Mouse (Mus musculus) limb, embryonic 13.5 days (tissue): ENCODE results near the gene Ilvbl. TPM values are rescaled to one million over a fixed set of nuclear protein-coding genes. Genes with fewer than 3 reads are reported as not detected.
A peak's percentile ranks its signal among the peaks of the same experiment; 100 is the strongest.

Source experiments
- ATAC-seq: fragments of 200-750 bp; cut with Nextera tagmentation; 2 replicates; pipeline ENCODE4 v1.8.0; 2017; ENCODE audit warnings: low read depth, moderate number of reproducible peaks, moderate TSS enrichment; ENCODE audit not compliant: low FRiP score
- H3K27ac ChIP-seq: fragments of 300-500 bp; sonication (generic); 2 replicates; pipeline ENCODE4 v1.5.1; 2015; ENCODE audit warnings: inconsistent platforms, mild to moderate bottlenecking, moderate library complexity
- H3K27me3 ChIP-seq: fragments of 300-500 bp; sonication (generic); 2 replicates; pipeline ENCODE4 v1.6.1; 2015; ENCODE audit warnings: mild to moderate bottlenecking, inconsistent platforms
- H3K36me3 ChIP-seq: fragments of 300-500 bp; sonication (generic); 2 replicates; pipeline ENCODE4 v1.6.1; 2015; ENCODE audit warnings: inconsistent platforms, mild to moderate bottlenecking, moderate library complexity
- H3K4me1 ChIP-seq: fragments of 300-500 bp; sonication (generic); 2 replicates; pipeline ENCODE4 v1.6.1; 2015; ENCODE audit warnings: inconsistent platforms
- H3K4me2 ChIP-seq: fragments of 300-500 bp; sonication (generic); replicated peaks from 2 replicates; pipeline ENCODE4 v1.6.1; 2015; ENCODE audit warnings: inconsistent platforms, mild to moderate bottlenecking, moderate library complexity
- H3K4me3 ChIP-seq: fragments of 300-500 bp; sonication (generic); 2 replicates; pipeline ENCODE4 v1.5.1; 2015; ENCODE audit warnings: moderate library complexity, mild to moderate bottlenecking, inconsistent platforms
- H3K9ac ChIP-seq: fragments of 300-500 bp; sonication (generic); 2 replicates; pipeline ENCODE4 v1.6.1; 2015; ENCODE audit warnings: mild to moderate bottlenecking, inconsistent platforms
- H3K9me3 ChIP-seq: fragments of 300-500 bp; sonication (generic); 2 replicates; pipeline ENCODE4 v1.6.1; 2016; ENCODE audit warnings: inconsistent platforms
- WGBS: fragments of 180-500 bp; shearing (Covaris S2); methylation state at CpG from one replicate; pipeline ENCODE4 v1.1.7; 2015; 5-methylcytosine and 5-hydroxymethylcytosine counted together
- polyA plus RNA-seq: library from polyadenylated mRNA; unstranded; fragments of >200 nt; fragmentation: Nextera tagmentation; extraction: Ambion mirVana; gene quantifications from 2 replicates; pipeline ENCODE4 v1.2.1, GENCODE M21; 2015

The Ilvbl gene
- polyA plus RNA-seq, 1 experiment from 2014 or later = 59.2 TPM

DNA sequence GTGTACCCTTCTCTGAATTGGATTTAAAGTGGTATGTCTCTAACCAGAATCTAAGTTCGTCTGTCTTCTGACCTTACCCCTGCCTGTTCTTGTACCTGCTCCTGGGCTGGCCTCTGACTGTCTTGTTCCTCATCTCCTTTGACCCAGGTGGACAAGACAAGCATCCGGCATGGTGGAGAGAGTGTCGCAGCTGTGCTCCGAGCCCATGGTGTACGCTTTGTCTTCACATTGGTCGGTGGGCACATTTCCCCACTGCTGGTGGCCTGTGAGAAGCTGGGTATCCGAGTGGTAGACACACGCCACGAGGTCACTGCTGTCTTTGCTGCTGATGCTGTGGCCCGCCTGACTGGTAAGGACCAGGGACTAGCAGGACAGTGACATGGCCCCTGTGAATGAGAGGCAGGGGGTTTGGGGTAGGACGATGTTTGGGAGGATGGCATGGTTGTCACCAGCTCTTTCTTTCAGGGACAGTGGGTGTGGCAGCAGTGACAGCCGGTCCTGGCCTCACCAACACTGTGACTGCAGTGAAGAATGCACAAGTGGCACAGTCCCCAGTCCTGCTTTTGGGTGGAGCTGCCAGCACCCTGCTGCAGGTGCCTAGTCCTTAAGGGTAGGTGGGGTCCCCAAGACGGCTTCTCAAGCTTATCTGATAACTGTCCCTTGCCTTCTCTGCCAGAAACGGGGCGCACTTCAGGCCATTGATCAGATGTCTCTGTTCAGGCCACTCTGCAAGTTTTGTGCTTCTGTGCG, 2.5 kb downstream of the Ilvbl start:
- no peak overlapping the region for H3K4me2 ChIP-seq
- H3K4me1 ChIP-seq = peaks cover 18% of the 10 kb centered on the region
- no peak for ATAC-seq
- no peaks in the 10 kb centered on the region for H3K27me3 ChIP-seq
- WGBS = 93% methylated on average over 16 of the region's 16 CpGs
- H3K9ac ChIP-seq = no peak overlapping the region
- no peaks in the 10 kb centered on the region for H3K9me3 ChIP-seq
- no peak overlapping the region for H3K27ac ChIP-seq
- no peak overlapping the region for H3K4me3 ChIP-seq
- H3K36me3 ChIP-seq = peaks cover 52% of the 10 kb centered on the region

- ATAC-seq = no peak
- 72% methylated on average over 3 of the region's 3 CpGs for WGBS
- Histone ChIP-seq H3K9me3 (no peaks in the 10 kb centered on the region), H3K9ac (no peak overlapping the region), H3K27me3 (no peaks in the 10 kb centered on the region), H3K36me3 (peaks cover 66% of the 10 kb centered on the region), H3K27ac (no peak overlapping the region), H3K4me3 (no peak overlapping the region), H3K4me1 (peaks cover 14% of the 10 kb centered on the region), H3K4me2 (no peak overlapping the region)
Measured at GRCm38 (mm10) chr10:78578204-78578603, 4.1 kb downstream of the Ilvbl start.

DNA sequence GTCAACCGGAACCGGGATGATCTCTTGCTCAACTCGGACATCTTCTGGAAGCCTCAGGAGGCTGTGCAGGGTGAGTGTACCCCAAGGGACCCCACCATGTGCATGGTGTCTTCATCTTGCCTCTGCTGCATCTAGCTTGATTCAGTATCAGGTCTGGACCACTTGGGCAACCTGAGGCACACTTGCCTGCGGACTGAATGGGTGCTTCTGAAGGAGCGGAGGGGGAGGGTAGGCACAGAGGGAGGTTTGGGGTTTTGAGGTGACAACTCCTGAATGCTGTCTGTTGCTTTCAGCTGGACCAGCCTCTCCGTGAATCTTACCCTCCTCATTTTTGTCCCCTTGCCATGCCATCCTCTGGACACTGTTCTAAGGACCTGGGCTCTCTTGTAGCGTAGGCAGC, 7.0 kb downstream of the Ilvbl start:
- H3K27me3 ChIP-seq = no peaks in the 10 kb centered on the region
- H3K4me3 ChIP-seq = no peak overlapping the region
- no peaks in the 10 kb centered on the region for H3K4me1 ChIP-seq
- peaks cover 95% of the 10 kb centered on the region for H3K36me3 ChIP-seq
- no peaks in the 10 kb centered on the region for H3K9me3 ChIP-seq
- no peak overlapping the region for H3K9ac ChIP-seq
- no peak overlapping the region for H3K27ac ChIP-seq
- 92% methylated on average over 7 of the region's 7 CpGs for WGBS
- ATAC-seq = no peak
- no peak overlapping the region for H3K4me2 ChIP-seq

DNA sequence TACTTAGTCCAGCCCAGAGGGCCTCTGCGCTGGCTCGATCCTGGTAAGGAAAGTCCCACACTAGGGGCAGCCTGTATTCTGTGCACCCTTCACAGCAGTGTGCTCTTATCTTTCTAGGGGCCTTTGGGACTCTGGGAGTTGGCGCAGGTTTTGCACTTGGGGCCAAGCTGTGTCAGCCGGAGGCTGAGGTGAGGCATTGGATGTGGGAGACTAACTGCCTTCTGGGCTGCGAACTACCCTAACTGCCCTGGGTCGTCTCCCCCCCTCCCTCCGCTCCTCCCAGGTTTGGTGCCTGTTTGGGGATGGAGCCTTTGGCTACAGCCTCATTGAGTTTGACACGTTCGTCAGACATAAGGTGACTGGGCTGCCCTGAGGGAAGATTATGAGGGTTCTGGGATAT, 9.2 kb downstream of the Ilvbl start:
- Histone ChIP-seq H3K4me3 (no peak overlapping the region), H3K27me3 (no peaks in the 10 kb centered on the region), H3K4me2 (no peak overlapping the region), H3K27ac (no peak overlapping the region), H3K4me1 (no peaks in the 10 kb centered on the region), H3K9ac (no peak overlapping the region), H3K9me3 (no peaks in the 10 kb centered on the region), H3K36me3 (peaks cover 96% of the 10 kb centered on the region)
- no peak for ATAC-seq
- 63% methylated on average over 9 of the region's 9 CpGs for WGBS

GRCm38 (mm10) chr10:78583939-78584338, 9.8 kb downstream of the Ilvbl start:
- Histone ChIP-seq H3K36me3 (peaks cover 96% of the 10 kb centered on the region), H3K27ac (no peak overlapping the region), H3K4me3 (no peak overlapping the region), H3K4me2 (no peak overlapping the region), H3K9me3 (no peaks in the 10 kb centered on the region), H3K27me3 (no peaks in the 10 kb centered on the region), H3K9ac (no peak overlapping the region), H3K4me1 (no peaks in the 10 kb centered on the region)
- ATAC-seq = no peak
- 81% methylated on average over 3 of the region's 3 CpGs for WGBS

- H3K4me3 ChIP-seq = no peak overlapping the region
- no peak overlapping the region for H3K27ac ChIP-seq
- H3K4me1 ChIP-seq = peaks cover 3% of the 10 kb centered on the region
- no peaks in the 10 kb centered on the region for H3K27me3 ChIP-seq
- peaks cover 96% of the 10 kb centered on the region for H3K36me3 ChIP-seq
- no peak for ATAC-seq
- no peak overlapping the region for H3K9ac ChIP-seq
- no peak overlapping the region for H3K4me2 ChIP-seq
- 88% methylated on average over 1 of the region's 1 CpGs for WGBS
- H3K9me3 ChIP-seq = no peaks in the 10 kb centered on the region
Measured at GRCm38 (mm10) chr10:78584996-78585395, 10.8 kb downstream of the Ilvbl start.

GRCm38 (mm10) chr10:78585606-78586005, 11.5 kb downstream of the Ilvbl start:
- H3K27me3 ChIP-seq = no peaks in the 10 kb centered on the region
- no peak overlapping the region for H3K4me2 ChIP-seq
- H3K9me3 ChIP-seq = no peaks in the 10 kb centered on the region
- no peak overlapping the region for H3K9ac ChIP-seq
- no peak overlapping the region for H3K27ac ChIP-seq
- H3K36me3 ChIP-seq = peaks cover 92% of the 10 kb centered on the region
- H3K4me1 ChIP-seq = peaks cover 9% of the 10 kb centered on the region
- no peak for ATAC-seq
- no peak overlapping the region for H3K4me3 ChIP-seq
- WGBS = 89% methylated on average over 22 of the region's 22 CpGs

DNA sequence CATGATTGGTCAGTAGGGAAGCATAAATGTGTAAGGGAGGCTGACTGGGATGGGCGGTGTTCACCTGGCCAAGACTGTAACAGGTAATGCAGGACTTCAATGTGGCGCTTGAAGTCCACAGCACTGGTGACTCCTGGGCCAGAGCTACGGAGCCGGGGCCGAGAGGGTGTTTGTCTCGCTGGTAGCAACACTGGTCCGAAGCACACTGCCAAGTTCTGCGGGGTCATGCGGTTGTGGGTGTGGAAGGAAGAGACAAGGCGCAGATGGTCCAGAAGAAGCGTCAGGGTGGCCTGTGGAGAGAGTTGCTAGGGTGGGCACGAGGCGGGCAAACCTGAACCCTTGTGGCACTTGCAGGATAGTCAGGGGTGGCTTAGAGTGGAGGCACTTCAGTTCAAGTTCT, 11.9 kb downstream of the Ilvbl start:
- ATAC-seq = no peak
- Histone ChIP-seq H3K9me3 (no peaks in the 10 kb centered on the region), H3K4me1 (peaks cover 14% of the 10 kb centered on the region), H3K4me3 (no peak overlapping the region), H3K27me3 (no peaks in the 10 kb centered on the region), H3K9ac (no peak overlapping the region), H3K27ac (no peak overlapping the region), H3K36me3 (peaks cover 88% of the 10 kb centered on the region), H3K4me2 (no peak overlapping the region)
- WGBS = 95% methylated on average over 13 of the region's 13 CpGs

DNA sequence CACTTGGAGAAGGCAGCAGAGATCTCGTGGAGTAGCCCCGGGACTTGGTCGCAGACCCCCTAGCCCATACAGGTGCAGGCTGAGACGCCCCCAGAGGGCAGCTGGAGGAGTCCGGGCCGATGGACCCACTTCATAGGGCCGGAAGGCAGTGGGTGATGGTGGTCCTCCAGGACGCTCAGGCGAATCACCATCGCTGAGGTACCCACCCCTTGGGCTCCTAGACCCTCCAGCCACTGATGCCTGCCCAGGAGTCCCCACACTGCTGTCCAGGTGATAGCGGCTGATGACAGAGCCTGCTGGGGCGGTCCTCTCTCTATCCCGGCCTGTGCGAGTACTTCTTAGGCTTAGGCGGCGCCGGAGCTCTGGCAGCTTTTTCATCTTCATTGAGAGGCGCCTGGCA, 15.1 kb downstream of the Ilvbl start:
- Histone ChIP-seq H3K9ac (no peak overlapping the region), H3K27ac (no peak overlapping the region), H3K4me3 (no peak overlapping the region), H3K36me3 (peaks cover 57% of the 10 kb centered on the region), H3K4me1 (peaks cover 18% of the 10 kb centered on the region), H3K9me3 (no peaks in the 10 kb centered on the region), H3K27me3 (no peaks in the 10 kb centered on the region), H3K4me2 (0 out of 2 replicates have a peak overlapping the region, but pooled peaks have one; percentile 81)
- 95% methylated on average over 18 of the region's 18 CpGs for WGBS
- no peak for ATAC-seq

GRCm38 (mm10) chr10:78589901-78590300, 15.8 kb downstream of the Ilvbl start:
- Histone ChIP-seq H3K9me3 (no peaks in the 10 kb centered on the region), H3K27me3 (no peaks in the 10 kb centered on the region), H3K4me3 (peak overlapping the region; percentile 76), H3K27ac (no peak overlapping the region), H3K4me1 (peaks cover 18% of the 10 kb centered on the region), H3K36me3 (peaks cover 51% of the 10 kb centered on the region), H3K9ac (peak overlapping the region; percentile 91), H3K4me2 (peak overlapping the region; percentile 81)
- no peak for ATAC-seq
- 90% methylated on average over 8 of the region's 8 CpGs for WGBS

DNA sequence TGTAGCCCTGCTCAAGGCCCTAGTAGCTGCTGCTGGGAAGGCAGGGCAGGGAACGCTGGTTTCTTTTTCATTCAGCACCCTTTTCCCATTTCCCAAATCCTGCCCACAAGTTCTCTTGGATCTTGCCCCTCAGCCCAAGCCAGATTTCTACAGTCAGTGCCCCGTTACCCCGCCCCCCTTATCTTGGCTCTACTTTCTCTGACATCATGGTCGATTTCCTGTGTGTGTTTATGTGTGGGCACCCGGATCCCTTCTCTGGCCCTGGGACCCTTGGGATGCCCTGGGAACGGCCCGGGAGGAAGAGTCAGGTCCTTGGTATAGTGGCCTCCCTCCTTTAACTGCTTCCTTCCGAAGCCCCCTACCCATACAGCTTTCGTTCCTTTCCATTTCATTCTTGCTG, 16.6 kb downstream of the Ilvbl start:
- peaks cover 42% of the 10 kb centered on the region for H3K36me3 ChIP-seq
- no peak for ATAC-seq
- WGBS = 39% methylated on average over 9 of the region's 9 CpGs
- peak overlapping the region; percentile 76 for H3K4me3 ChIP-seq
- peak overlapping the region; percentile 90 for H3K27ac ChIP-seq
- H3K9ac ChIP-seq = peak overlapping the region; percentile 91
- H3K27me3 ChIP-seq = no peaks in the 10 kb centered on the region
- H3K4me1 ChIP-seq = peaks cover 18% of the 10 kb centered on the region
- H3K9me3 ChIP-seq = no peaks in the 10 kb centered on the region
- peak overlapping the region; percentile 81 for H3K4me2 ChIP-seq

DNA sequence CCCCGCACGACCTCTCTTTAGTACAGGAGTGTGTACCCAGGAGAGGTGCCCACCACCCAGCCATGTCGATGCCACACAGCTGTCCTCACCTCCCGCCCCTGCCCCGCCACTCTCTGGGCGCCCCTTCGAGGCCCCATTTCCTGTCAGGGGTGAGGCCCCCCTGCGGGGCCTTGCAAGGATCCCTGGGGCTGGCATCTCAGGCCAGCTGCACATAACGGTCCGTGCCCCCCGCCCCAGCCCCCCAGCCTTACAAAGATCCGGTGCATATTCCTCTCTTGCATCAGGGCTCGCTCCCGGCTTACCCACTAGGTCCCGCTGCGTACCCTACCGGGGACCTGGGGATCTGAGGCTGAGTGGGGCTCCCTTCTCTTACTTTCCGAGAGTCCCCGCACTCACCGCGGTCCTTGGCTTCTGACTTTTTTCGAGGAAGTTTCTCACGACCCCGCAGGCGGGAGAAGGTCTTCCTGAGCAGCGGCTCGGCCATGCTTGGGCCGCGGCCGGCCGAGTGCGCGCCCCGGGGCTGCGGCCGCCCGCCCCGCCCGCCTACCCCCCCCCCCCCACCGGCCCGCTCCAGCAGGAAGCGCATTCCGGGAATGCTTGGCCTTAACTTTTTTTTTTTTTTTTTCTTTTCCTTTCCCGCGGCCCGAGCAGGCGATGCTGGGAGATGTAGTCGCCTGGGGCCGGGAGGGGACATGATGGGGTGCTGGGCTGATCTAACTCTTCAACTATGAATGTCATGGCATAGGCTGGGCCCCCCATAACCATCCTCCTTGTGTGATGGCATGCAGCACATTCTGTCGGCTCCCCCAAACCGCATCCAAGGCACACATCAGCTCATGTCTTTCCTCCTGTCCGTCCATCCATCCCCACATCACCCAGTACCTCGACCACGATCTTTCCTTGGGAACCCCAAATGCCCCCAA, 17.5 kb downstream of the Ilvbl start, which contains the start of gene Syde1:
Gene Syde1 (minus strand): TSS at position 559 of the 923 bp plus-strand sequence.
- Histone ChIP-seq H3K36me3 (peaks cover 33% of the 10 kb centered on the region), H3K9me3 (no peaks in the 10 kb centered on the region), H3K27ac (peak within 1 kb of the TSS; percentile 90), H3K4me2 (peak within 1 kb of the TSS; percentile 81), H3K27me3 (no peaks in the 10 kb centered on the region), H3K4me3 (peak within 1 kb of the TSS; percentile 76), H3K9ac (peak within 1 kb of the TSS; percentile 91), H3K4me1 (peaks cover 18% of the 10 kb centered on the region)
- whole genome bisulfite sequencing = 4% methylated on average over 45 of the region's 54 CpGs
- peak; percentile 83 for ATAC-seq
